Mouse (Mus musculus): ENCODE measurements around the gene Swsap1. TPM values are rescaled to one million over a fixed set of nuclear protein-coding genes. Genes with fewer than 3 reads are reported as not detected.

Gene Swsap1
- polyA plus RNA-seq, 1 experiment from 2014 or later = 11.7 TPM

DNA sequence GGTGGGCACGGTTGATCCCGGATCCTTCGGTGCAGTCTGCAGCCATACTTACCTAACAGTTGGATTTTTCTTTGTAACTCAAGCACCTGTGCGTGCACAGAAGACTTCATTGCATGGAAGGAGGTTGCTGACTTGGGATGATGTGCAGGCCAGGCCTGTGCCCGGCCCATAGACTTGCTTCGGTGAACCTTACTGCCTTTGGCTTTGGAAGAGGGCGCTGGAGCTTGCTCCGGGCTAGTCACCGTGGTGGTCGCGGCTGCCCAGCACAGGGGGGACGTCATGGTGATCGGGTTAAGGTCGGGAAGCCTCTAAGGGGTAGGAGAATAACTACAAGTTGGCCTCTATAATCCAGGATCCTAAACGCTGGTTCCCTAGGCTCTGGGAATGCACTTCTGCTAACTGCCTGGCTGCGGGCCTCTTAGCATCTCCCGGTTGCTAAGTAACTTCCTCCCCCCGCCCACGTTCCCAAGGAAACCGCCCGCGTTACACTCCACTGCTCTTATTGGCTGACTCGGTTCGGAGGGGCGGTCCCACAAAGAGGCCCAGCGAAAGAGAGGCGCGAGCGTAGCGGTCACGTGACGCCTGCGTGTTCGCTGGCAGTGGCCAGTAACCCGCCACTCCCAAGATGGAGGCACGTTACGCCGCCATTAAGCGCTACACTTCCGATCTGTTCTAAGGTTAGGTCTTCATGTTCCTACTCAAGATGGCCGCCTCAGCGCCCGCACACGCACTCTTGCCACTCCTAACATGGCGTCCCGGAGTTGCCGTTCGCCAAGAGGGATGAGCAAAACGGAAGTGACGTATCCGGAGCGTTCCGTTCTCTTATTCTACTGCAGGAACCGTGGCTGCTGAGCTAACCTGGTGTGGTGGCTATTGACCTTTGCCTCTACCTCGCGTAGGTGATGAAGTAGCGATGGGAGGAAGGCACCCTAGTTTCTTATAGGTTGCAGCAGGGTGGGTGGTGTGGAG lies 46.9 kb downstream of the Swsap1 start, which contains the start of the genes Ccdc151 and Prkcsh:
Ccdc151 (minus strand) TSS at position 441 of the 969 bp plus-strand sequence.
Prkcsh (plus strand) TSS at position 613 of the 969 bp plus-strand sequence.
- Histone ChIP-seq H3K4me2 (ENCODE audit: low read length) (peak within 1 kb of the TSS; percentile 85), H3K36me3 (ENCODE audit: control insufficient read depth, insufficient read depth, low read length) (peaks cover 33% of the 10 kb centered on the region), H3K9ac (ENCODE audit: low read length) (peak within 1 kb of the TSS; percentile 63), H3K4me1 (replicated peaks; ENCODE audit: control insufficient read depth, insufficient read depth, low read length) (peaks cover 10% of the 10 kb centered on the region), H3K9me3 (ENCODE audit: control insufficient read depth, low read length) (no peaks in the 10 kb centered on the region), H3K27ac (ENCODE audit: low read depth) (peak within 1 kb of the TSS; percentile 76), H3K4me3 (ENCODE audit: low read depth, low read length) (peak within 1 kb of the TSS; percentile 85), H3K27me3 (replicated peaks; ENCODE audit: control insufficient read depth, insufficient read depth, low read length) (no peaks in the 10 kb centered on the region)
- ATAC-seq (replicated peaks; ENCODE audit: low FRiP score, low TSS enrichment, low read depth) (peak; percentile 100), DNase-seq (ENCODE audit: low spot score) (peak; percentile 97)
- 6% methylated on average over 57 of the region's 57 CpGs for WGBS

GRCm38 (mm10) chr9:22003163-22003554 lies 47.6 kb downstream of the Swsap1 start:
- H3K4me2 ChIP-seq (ENCODE audit: low read length) = peak overlapping the region; percentile 85
- H3K36me3 ChIP-seq (ENCODE audit: control insufficient read depth, insufficient read depth, low read length) = peaks cover 39% of the 10 kb centered on the region
- DNase-seq (ENCODE audit: low spot score) (no peak), ATAC-seq (replicated peaks; ENCODE audit: low FRiP score, low TSS enrichment, low read depth) (peak; percentile 37)
- no peaks in the 10 kb centered on the region for H3K9me3 ChIP-seq (ENCODE audit: control insufficient read depth, low read length)
- H3K27me3 ChIP-seq (replicated peaks; ENCODE audit: control insufficient read depth, insufficient read depth, low read length) = no peaks in the 10 kb centered on the region
- peaks cover 10% of the 10 kb centered on the region for H3K4me1 ChIP-seq (replicated peaks; ENCODE audit: control insufficient read depth, insufficient read depth, low read length)
- H3K9ac ChIP-seq (ENCODE audit: low read length) = peak overlapping the region; percentile 63
- WGBS = under 1% methylated on average over 18 of the region's 18 CpGs
- H3K4me3 ChIP-seq (ENCODE audit: low read depth, low read length) = peak overlapping the region; percentile 85
- peak overlapping the region; percentile 76 for H3K27ac ChIP-seq (ENCODE audit: low read depth)

DNA sequence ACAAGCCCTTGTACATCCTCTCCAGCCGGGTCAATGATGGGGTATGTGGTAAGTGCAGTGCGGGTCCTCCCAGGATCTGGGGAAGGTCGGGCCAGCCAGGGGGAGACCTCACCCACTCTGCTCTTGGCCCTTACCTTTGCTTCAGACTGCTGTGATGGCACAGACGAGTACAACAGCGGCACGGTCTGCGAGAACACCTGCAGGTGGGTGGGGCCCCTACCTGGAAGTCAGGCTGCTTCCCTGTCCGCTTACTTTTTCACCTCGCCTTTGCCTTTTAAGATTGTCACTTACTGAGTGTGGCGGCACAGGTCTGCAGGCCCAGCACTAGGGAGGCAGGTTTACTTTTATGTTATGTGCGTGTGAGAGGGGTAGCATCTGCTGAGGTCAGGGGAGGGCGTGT lies 49.0 kb downstream of the Swsap1 start:
- DNase-seq (ENCODE audit: low spot score) (no peak), ATAC-seq (replicated peaks; ENCODE audit: low FRiP score, low TSS enrichment, low read depth) (no peak)
- no peaks in the 10 kb centered on the region for H3K9me3 ChIP-seq (ENCODE audit: control insufficient read depth, low read length)
- WGBS = 90% methylated on average over 12 of the region's 12 CpGs
- H3K4me2 ChIP-seq (ENCODE audit: low read length) = no peak overlapping the region
- H3K4me1 ChIP-seq (replicated peaks; ENCODE audit: control insufficient read depth, insufficient read depth, low read length) = peaks cover 10% of the 10 kb centered on the region
- no peak overlapping the region for H3K4me3 ChIP-seq (ENCODE audit: low read depth, low read length)
- H3K9ac ChIP-seq (ENCODE audit: low read length) = no peak overlapping the region
- H3K27me3 ChIP-seq (replicated peaks; ENCODE audit: control insufficient read depth, insufficient read depth, low read length) = no peaks in the 10 kb centered on the region
- no peak overlapping the region for H3K27ac ChIP-seq (ENCODE audit: low read depth)
- peaks cover 53% of the 10 kb centered on the region for H3K36me3 ChIP-seq (ENCODE audit: control insufficient read depth, insufficient read depth, low read length)

Other genes with a start within 250 kb of the Swsap1 start
- gene Ldlr, start 232.3 kb upstream of the Swsap1 start, polyA plus RNA-seq (2014; fragmentation: Nextera tagmentation; extraction: Ambion mirVana) = 32.2 and 34.8 TPM in 2 replicates
- 127 and 135 TPM in 2 replicates for gene Spc24, start 195.5 kb upstream of the Swsap1 start, polyA plus RNA-seq (2014; fragmentation: Nextera tagmentation; extraction: Ambion mirVana)
- gene Kank2, start 157.0 kb upstream of the Swsap1 start, polyA plus RNA-seq (2014; fragmentation: Nextera tagmentation; extraction: Ambion mirVana) = 9.5 and 9.6 TPM in 2 replicates
- 4.0 and 4.3 TPM in 2 replicates for gene Angptl8, start 120.2 kb upstream of the Swsap1 start, polyA plus RNA-seq (2014; fragmentation: Nextera tagmentation; extraction: Ambion mirVana)
- 39.4 and 40.0 TPM in 2 replicates for gene Dock6, start 103.1 kb upstream of the Swsap1 start, polyA plus RNA-seq (2014; fragmentation: Nextera tagmentation; extraction: Ambion mirVana)
- 18.4 and 21.5 TPM in 2 replicates for gene Rab3d, start 37.6 kb upstream of the Swsap1 start, polyA plus RNA-seq (2014; fragmentation: Nextera tagmentation; extraction: Ambion mirVana)
- gene Ccdc159, start 28.3 kb upstream of the Swsap1 start, polyA plus RNA-seq (2014; fragmentation: Nextera tagmentation; extraction: Ambion mirVana) = 3.8 and 4.2 TPM in 2 replicates
- gene Tmem205, start 28.2 kb upstream of the Swsap1 start, polyA plus RNA-seq (2014; fragmentation: Nextera tagmentation; extraction: Ambion mirVana) = 57.1 and 59.6 TPM in 2 replicates
- 8.2 and 8.7 TPM in 2 replicates for gene Plppr2, start 18.7 kb upstream of the Swsap1 start, polyA plus RNA-seq (2014; fragmentation: Nextera tagmentation; extraction: Ambion mirVana)
- gene Epor, start 7.8 kb downstream of the Swsap1 start, polyA plus RNA-seq (2014; fragmentation: Nextera tagmentation; extraction: Ambion mirVana) = 4.1 and 4.2 TPM in 2 replicates
- gene Rgl3, start 33.7 kb downstream of the Swsap1 start, polyA plus RNA-seq (2014; fragmentation: Nextera tagmentation; extraction: Ambion mirVana) = 1.1 and 1.4 TPM in 2 replicates
- gene Ccdc151, start 46.9 kb downstream of the Swsap1 start, polyA plus RNA-seq (2014; fragmentation: Nextera tagmentation; extraction: Ambion mirVana) = 0.42 and 0.95 TPM in 2 replicates
- gene Prkcsh, start 47.1 kb downstream of the Swsap1 start, polyA plus RNA-seq (2014; fragmentation: Nextera tagmentation; extraction: Ambion mirVana) = 93.8 and 95.8 TPM in 2 replicates
- gene Elavl3, start 96.3 kb downstream of the Swsap1 start, polyA plus RNA-seq (2014; fragmentation: Nextera tagmentation; extraction: Ambion mirVana) = 6.2 and 7.1 TPM in 2 replicates
- not detected in 2 replicates for gene Gm49318, start 115.5 kb downstream of the Swsap1 start, polyA plus RNA-seq (2014; fragmentation: Nextera tagmentation; extraction: Ambion mirVana)
- 10.2 and 10.3 TPM in 2 replicates for gene Zfp653, start 115.6 kb downstream of the Swsap1 start, polyA plus RNA-seq (2014; fragmentation: Nextera tagmentation; extraction: Ambion mirVana)
- 35.2 and 43.4 TPM in 2 replicates for gene Ecsit, start 129.7 kb downstream of the Swsap1 start, polyA plus RNA-seq (2014; fragmentation: Nextera tagmentation; extraction: Ambion mirVana)
- 322 and 380 TPM in 2 replicates for gene Cnn1, start 143.5 kb downstream of the Swsap1 start, polyA plus RNA-seq (2014; fragmentation: Nextera tagmentation; extraction: Ambion mirVana)
- 190 and 192 TPM in 2 replicates for gene Elof1, start 161.4 kb downstream of the Swsap1 start, polyA plus RNA-seq (2014; fragmentation: Nextera tagmentation; extraction: Ambion mirVana)
- gene Acp5, start 180.0 kb downstream of the Swsap1 start, polyA plus RNA-seq (2014; fragmentation: Nextera tagmentation; extraction: Ambion mirVana) = 11.1 and 13.3 TPM in 2 replicates
- 76.5 and 85.4 TPM in 2 replicates for gene Pigyl, start 201.1 kb downstream of the Swsap1 start, polyA plus RNA-seq (2014; fragmentation: Nextera tagmentation; extraction: Ambion mirVana)
- 0.12 and 0.42 TPM in 2 replicates for gene Zfp872, start 232.3 kb downstream of the Swsap1 start, polyA plus RNA-seq (2014; fragmentation: Nextera tagmentation; extraction: Ambion mirVana)

Measured in intestine, embryonic 14.5 days (tissue).